Mouse (Mus musculus): ENCODE data around the gene Atrnl1.

The Atrnl1 gene

DNA sequence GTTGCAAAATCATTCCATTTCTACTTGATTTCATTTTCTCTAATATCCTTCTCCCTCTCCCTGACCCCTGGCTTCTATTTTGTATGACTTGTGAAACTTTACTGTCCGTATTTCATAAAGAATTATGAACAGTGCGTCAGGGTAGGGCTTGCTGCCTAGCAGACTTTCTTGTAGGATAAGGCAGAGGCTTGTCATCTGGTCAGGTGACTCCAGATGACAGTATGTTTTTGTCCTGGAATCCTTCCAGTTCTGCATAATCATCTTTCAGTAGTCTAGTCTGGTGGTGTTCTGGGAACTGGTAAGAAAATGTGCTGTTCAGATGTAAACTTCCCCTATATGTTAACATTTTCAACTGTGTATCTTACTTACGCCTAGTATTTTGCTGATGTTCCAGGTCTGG, 4.9 kb upstream of the Atrnl1 start:
- in situ Hi-C loops (cut with MboI; ENCODE audit: low pct_unique_long_range_greater_than_20kb in 1 of 2, low sequenced_read_pairs in 2 of 2, unreplicated experiment in 1 of 2), result no loop called here

DNA sequence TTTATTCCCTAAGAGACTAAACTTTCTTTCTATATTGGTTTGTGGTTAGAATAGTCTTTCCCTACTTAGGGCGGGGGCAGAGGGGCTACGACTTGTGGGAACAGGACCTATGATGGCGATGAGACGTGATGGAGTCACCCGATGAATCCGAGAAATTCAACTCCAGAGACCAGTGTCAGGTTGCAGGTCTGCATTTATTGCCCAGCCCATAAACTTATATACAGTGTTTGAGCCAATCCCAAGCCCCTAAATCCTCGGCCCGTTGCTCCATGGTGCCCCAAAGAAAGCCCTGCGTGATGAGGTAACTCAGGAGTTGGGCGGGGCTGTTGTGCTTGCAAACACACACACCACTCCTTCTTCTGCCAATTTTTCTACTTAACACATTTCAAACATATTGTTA, 4.5 kb upstream of the Atrnl1 start:
- in situ Hi-C loops (cut with MboI; ENCODE audit: low pct_unique_long_range_greater_than_20kb in 1 of 2, low sequenced_read_pairs in 2 of 2, unreplicated experiment in 1 of 2), result no loop called here

DNA sequence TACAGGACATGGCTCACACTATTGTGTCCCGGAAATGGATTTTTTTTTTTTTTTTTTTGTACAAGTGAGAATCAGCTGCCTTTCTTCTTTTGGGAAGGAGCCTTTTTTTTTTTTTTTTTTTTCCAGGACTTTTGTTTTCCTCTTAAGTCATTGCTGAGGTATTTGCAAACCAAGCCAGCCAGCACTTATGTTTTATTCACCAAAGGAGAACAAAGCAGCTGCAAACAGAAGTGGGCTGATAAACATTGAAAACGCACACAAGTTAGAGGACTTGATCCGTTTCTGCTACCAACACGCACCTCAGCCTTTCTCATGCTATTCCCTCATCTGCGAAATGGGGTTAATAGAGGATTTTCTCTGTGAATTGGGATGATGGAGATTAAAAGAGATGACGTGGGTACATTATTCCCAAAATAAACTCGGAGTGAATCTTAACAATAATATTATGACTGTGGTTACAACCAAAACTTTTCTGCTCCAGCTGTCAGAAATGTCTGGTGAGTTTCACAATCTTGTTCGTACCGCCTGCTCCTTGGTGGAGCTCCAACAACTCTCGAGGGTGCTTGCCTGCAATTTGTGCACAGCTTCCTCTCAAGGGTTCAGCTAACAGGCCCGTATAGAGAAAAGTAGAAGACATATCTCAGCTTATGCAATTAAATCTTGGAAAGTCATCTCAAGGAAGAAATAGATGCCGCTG, 1.3 kb upstream of the Atrnl1 start:
- in situ Hi-C loops (cut with MboI; ENCODE audit: low pct_unique_long_range_greater_than_20kb in 1 of 2, low sequenced_read_pairs in 2 of 2, unreplicated experiment in 1 of 2), result no loop called here

DNA sequence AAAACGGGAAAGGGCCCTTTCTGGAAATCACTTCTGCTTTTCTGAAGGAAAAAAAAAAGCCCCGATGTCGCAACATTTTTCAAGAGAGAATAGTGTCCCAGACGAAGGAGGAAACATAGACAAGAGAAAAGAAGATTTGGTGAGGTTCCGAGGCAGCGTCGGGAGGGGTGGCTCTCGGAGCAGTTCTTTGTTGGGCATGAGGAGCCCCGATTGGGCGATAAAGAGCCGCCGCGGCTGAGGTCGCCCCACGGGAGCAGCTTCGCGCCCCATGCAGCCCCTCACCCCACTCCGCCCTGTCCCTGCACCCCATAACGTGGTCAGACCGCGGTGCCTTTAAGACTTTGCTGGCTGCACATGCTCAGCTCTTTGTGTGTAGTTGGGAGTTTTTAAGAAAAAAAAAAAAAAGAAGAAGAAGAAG, 767 bp upstream of the Atrnl1 start:
- in situ Hi-C loops (cut with MboI; ENCODE audit: low pct_unique_long_range_greater_than_20kb in 1 of 2, low sequenced_read_pairs in 2 of 2, unreplicated experiment in 1 of 2), result no loop called here

DNA sequence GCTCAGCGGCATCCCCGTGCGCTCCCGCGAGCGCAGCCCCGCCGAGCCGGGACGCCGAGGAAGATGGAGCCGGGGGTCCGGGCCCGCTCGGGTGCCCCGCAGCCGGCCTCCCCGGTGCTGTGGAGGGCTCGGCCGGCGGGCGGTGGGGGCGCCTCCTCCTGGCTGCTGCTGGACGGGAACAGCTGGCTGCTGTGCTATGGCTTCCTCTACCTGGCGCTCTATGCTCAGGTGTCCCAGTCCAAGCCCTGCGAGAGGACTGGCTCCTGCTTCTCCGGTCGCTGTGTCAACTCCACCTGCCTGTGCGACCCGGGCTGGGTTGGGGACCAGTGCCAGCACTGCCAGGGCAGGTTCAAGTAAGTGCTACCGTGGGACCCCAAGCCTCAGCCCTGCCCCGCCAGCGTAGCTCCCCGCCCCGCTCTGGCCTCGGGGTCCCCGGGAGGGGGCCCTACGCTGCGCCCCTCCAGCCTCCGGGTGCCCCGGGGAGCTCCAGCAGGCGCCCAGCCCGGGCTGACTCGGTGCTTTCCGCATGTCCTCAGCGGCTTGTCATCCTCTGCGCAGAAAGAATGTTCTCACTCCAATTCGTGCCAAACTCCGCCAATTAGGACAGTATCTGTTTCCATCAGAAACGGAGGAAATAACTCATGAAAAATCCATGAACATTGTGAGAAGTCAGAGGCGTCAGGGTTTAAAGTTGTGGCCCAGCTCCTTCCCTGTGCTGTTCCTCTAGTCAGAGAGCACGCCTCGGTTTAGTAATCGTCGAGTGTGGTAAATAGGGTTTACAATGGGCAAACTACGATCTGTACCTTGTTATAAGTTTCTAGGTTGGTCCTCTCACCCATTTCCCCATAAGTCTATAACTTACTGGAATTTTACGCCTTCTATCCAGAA, 701 bp downstream of the Atrnl1 start:
- in situ Hi-C loops (cut with MboI; ENCODE audit: low pct_unique_long_range_greater_than_20kb in 1 of 2, low sequenced_read_pairs in 2 of 2, unreplicated experiment in 1 of 2), result no loop called here

DNA sequence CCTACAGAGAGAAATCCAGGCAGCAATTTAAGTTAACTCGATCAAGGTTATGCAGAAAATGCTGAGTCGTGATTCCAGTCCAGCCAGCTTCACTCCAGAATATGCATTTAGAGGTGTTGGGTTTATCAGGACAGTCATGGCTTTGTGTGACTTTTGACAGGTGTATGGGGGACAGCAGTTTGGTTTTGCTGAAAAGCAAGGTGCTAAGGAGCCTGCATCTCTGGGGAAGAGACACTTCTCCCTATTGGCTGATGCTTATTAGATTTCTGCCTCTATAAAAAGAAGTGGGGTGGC, 1.3 kb downstream of the Atrnl1 start:
- in situ Hi-C loops (cut with MboI; ENCODE audit: low pct_unique_long_range_greater_than_20kb in 1 of 2, low sequenced_read_pairs in 2 of 2, unreplicated experiment in 1 of 2), result no loop called here

DNA sequence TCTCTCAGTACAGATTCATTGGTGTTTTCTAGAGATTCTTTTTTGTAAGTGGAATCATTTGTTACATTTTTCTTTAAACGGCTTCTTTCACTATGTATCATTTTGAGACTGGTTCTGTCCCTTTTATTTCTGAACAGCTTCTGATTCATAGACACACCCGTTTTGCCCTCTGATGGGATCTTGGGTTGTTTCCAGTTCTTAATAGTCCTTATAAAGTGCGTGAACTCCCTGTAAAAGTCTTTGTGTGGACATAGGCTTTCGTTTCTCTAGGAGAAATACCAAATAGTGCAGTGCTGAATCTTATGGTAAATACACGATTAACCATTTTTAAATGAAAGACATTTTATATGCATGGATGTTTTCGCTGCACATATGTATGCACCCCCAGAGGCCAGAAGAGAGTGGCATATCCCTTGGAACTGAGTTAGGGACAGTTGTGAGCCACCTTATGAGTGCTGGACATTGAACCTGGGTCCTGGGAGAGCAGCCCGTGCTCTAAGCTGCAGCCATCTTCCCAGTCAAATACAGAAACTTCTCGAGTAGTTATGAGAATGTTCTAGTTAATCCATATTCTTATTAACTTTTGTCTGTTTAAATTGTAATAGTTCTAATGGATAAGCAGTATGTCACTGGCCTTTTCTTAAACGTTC, 5.3 kb downstream of the Atrnl1 start:
- in situ Hi-C loops (cut with MboI; ENCODE audit: low pct_unique_long_range_greater_than_20kb in 1 of 2, low sequenced_read_pairs in 2 of 2, unreplicated experiment in 1 of 2), result no loop called here

DNA sequence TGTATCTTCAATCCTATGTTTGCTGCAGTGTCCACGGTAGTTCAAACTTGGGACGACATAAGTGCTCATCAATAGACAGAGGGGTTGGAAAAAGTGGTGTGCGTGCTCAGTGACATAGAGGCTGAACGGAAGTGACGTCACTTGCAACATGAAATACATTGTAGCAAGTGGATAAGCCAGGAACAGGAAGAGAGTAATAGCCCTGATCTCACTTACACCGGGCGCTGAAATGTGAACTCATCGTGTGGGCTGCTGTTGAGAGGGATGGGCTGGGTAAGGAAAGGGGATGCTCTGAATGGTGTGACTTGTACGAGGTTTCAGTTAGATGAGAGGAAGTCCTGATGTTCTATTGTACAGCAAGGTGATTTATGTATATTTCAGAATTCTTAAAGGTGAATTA, 8.3 kb downstream of the Atrnl1 start:
- in situ Hi-C loops (cut with MboI; ENCODE audit: low pct_unique_long_range_greater_than_20kb in 1 of 2, low sequenced_read_pairs in 2 of 2, unreplicated experiment in 1 of 2), result no loop called here

DNA sequence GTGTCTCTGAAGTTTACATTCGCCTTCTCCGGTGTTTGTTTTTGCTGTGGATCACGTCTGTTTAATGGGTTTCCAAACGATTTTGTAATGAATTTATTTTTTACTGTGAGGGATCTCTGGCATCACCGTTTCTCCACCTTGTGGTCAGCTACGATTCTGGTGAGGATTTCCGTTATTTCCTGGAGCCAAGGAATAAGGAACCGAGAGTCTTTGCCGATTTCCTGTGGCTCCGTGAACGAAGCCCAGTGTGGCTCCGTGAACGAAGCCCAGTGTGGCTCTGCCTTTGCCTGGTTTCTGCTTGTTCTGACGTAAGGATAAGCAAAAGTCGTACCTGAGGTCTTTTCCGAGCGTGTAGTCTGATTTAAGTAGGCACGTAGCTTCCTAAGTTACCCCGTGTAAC, 11.0 kb downstream of the Atrnl1 start:
- in situ Hi-C loops (cut with MboI; ENCODE audit: low pct_unique_long_range_greater_than_20kb in 1 of 2, low sequenced_read_pairs in 2 of 2, unreplicated experiment in 1 of 2), result no loop called here

DNA sequence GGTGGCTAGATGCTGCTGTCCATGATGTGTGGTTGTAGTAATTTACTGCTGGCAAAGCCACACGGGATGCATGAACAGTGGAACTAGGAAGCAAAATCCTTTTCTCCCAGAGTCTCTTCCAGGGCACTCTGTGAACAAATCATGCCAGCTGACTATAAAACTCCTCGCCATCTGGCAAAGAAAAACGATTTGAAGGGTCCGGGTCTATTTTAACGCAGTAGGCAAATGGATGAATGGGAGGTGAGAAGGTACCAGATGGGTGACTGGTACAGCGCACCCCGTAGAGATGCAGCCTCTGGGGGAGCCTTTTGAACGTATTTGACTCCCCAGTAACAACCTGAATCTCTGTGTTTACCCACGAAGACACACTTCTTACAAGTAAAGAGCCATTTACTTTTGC, 14.9 kb downstream of the Atrnl1 start:
- in situ Hi-C loops (cut with MboI; ENCODE audit: low pct_unique_long_range_greater_than_20kb in 1 of 2, low sequenced_read_pairs in 2 of 2, unreplicated experiment in 1 of 2), result loop anchor here in 1 of 2 experiments (25.0 kb wide), 1 partner anchor 463 kb away; no protein-coding TSS in a partner anchor

DNA sequence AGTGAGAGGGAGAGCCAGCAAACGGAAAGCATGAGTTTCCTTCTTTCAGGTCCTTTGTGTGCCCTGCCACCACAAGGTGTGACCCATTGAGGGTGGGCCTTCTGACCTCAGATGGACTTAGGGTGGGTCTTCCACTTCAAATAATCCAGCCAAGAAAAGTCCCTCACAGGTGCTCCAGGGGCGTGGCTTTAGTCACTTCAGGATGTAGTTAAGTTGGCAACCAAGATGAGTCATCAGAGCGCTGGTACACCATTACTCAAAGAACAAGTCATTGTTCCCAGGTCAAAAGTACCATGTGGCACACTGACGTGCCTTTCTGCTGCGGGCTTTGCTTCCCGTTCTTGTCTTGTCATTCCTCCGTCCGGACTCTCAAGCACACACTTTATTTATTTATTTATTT, 16.4 kb downstream of the Atrnl1 start:
- in situ Hi-C loops (cut with MboI; ENCODE audit: low pct_unique_long_range_greater_than_20kb in 1 of 2, low sequenced_read_pairs in 2 of 2, unreplicated experiment in 1 of 2), result loop anchor here in 1 of 2 experiments (25.0 kb wide), 1 partner anchor 465 kb away; no protein-coding TSS in a partner anchor

DNA sequence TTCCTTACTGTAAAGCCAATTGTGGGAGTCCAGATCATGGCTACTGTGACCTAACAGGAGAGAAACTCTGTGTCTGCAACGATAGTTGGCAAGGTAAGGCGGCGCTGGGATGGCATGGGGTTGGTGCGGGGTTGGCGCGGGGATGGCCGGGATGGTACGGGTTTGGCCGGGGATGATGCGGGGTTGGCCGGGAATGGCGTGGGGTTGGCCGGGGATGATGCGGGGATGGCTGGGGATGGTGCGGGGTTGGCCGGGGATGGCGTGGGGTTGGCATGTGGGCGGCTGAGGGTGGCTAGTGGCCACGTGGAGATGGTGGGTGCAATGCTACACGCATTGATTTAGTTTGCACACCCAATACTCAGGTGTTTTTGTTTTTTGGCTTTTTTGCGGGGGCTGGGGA, 31.7 kb downstream of the Atrnl1 start:
- in situ Hi-C loops (cut with MboI; ENCODE audit: low pct_unique_long_range_greater_than_20kb in 1 of 2, low sequenced_read_pairs in 2 of 2, unreplicated experiment in 1 of 2), result loop anchor here (10.0 to 25.0 kb wide), 2 partner anchors 158 to 480 kb away; no protein-coding TSS in a partner anchor

DNA sequence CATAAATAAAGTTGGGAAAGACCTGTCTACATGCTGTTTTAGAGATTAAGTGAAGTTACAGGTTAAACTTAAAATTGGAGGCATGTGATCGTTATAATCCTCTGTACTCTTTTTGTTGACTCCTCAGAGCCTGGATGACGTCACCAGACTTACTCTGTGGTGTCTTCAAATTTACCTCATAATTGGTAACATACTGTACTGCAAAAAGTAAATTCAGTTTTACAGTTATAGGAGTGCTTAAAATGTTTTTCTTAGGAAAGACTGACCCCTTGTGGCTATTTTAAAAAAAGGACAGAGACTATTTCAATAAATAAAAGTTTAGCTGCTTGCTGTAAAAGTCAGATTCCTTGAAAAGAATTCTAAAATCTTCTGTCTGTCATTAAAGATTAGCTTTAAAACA, 32.1 kb downstream of the Atrnl1 start:
- in situ Hi-C loops (cut with MboI; ENCODE audit: low pct_unique_long_range_greater_than_20kb in 1 of 2, low sequenced_read_pairs in 2 of 2, unreplicated experiment in 1 of 2), result loop anchor here (10.0 to 25.0 kb wide), 2 partner anchors 158 to 481 kb away; no protein-coding TSS in a partner anchor

DNA sequence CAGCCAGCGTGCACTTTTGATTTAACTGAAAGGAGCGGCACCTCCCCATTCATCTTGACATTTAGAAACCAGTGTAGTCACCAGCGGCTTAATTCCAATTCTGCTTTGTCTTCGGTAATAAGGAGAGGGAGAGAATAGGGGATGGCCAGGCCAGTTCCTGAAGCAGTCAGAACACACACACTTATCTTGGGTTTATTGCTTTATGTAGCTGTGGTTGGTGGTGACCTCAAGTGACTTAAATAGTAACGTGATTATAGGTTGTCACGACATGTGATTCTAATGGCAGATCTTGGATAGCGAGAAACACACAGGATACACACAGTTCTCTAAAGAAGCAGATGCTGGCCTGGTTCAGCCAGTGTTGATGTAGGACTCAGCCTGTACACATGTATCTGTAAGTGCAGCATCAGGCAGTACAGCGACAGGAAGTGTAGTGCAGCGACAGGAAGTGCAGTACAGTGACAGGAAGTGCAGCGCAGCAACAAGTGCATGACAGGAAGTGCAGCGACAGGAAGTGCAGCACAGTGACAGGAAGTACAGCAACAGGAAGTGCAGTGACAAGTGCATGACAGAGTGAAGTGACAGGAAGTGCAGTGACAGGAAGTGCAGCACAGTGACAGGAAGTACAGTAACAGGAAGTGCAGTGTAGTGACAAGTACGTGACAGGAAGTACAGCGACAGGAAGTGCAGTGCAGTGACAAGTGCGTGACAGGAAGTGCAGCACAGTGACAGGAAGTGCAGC, 37.5 kb downstream of the Atrnl1 start:
- in situ Hi-C loops (cut with MboI; ENCODE audit: low pct_unique_long_range_greater_than_20kb in 1 of 2, low sequenced_read_pairs in 2 of 2, unreplicated experiment in 1 of 2), result loop anchor here (10.0 to 25.0 kb wide), 2 partner anchors 164 to 486 kb away; no protein-coding TSS in a partner anchor

DNA sequence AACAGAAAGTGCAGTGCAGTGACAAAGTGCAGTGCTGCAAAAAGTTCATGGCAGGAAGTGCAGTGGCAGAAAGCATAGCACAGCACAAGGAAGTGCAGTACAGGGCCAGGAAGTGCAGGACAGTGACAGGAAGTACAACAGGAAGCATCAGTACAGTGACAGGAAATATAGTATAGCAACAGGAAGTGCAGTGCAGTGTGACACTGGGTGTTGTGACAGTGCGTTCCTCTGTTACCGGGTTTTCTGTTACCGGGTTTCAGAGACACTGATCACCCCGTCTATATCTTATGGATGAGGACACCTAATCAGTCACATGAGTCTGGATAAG, 38.1 kb downstream of the Atrnl1 start:
- in situ Hi-C loops (cut with MboI; ENCODE audit: low pct_unique_long_range_greater_than_20kb in 1 of 2, low sequenced_read_pairs in 2 of 2, unreplicated experiment in 1 of 2), result loop anchor here (10.0 to 25.0 kb wide), 2 partner anchors 164 to 487 kb away; no protein-coding TSS in a partner anchor

DNA sequence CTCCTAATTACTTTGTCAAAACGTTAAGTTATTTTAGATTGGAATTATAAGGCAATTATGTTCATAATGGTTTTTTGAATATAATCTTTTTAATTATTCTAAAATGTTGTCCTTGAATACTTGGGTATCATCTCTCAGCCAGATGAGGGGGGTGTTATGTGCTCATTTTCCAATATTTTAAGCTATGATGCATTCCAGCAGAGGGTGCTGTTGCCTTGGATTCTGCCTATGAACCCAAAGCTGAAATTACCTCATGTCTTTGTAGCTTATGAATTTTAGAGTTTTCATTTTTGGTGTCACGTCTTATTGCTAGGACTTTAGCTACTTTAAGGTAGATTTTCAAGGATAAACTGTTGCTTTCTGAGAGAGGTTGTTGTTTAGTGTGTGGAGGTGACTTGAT, 44.2 kb downstream of the Atrnl1 start:
- in situ Hi-C loops (cut with MboI; ENCODE audit: low pct_unique_long_range_greater_than_20kb in 1 of 2, low sequenced_read_pairs in 2 of 2, unreplicated experiment in 1 of 2), result no loop called here

DNA sequence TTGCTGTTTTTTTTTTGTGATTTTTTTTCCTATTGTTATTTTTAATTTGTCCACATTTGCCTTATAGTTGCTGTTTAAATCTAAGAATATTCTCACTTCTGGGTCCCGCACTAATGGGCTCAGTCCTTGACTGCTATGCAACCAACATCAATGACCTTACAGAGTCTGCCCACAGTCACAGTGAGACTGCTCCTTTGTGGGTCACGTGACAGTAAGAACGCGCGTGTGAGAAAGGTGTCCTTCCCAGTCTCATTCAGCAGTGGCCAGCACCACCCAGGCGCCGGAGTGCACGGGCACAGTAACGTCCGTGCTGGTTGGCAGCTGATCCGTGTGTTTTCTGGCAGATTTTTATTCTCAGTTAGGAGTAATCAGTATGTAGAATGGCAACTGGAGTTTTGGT, 44.7 kb downstream of the Atrnl1 start:
- in situ Hi-C loops (cut with MboI; ENCODE audit: low pct_unique_long_range_greater_than_20kb in 1 of 2, low sequenced_read_pairs in 2 of 2, unreplicated experiment in 1 of 2), result no loop called here

DNA sequence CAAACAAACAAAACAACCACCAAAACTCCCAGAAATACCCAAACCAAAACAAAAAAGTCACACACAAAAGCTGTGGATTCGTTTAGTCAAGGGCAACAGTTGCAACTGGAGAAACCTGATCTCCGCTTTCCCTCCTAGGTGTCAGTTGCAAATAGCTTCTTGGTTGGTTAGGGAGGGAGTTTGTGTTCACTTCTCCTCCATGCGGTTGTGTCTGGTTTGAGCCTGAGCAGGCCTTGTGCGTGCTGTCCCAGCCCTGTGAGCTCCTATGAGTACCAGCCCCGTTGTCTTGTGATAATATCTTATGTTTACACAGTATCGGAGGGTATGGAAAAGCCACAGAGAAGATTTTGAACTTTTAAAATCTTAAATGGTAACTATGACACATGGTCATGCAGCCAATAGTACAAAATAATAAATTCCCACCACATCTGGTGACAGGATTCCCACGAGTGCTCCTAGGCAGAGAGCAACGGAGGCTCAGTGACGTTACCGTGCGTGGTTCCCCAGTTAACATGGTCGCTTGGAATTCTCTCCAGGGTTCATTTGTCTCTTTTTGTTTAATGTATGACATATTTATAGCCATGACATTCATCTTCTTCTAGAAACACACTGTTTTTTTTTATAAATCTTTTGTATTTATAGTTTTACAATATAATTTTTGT, 46.7 kb downstream of the Atrnl1 start:
- in situ Hi-C loops (cut with MboI; ENCODE audit: low pct_unique_long_range_greater_than_20kb in 1 of 2, low sequenced_read_pairs in 2 of 2, unreplicated experiment in 1 of 2), result no loop called here

Data from mouse embryonic stem cell (cell line).